Mouse (Mus musculus) monocyte, adult 5-6 weeks (primary cell): Measurements from ENCODE around the gene Osbpl5. TPM values are rescaled to one million over a fixed set of nuclear protein-coding genes. Genes with fewer than 3 reads are reported as not detected.

Experiments
- ATAC-seq: fragments of 153-309, 156-312 bp; replicated peaks from 2 replicates; pipeline ENCODE4 v1.8.0; 2017; ENCODE audit warnings: mild to moderate bottlenecking; ENCODE audit not compliant: low TSS enrichment, insufficient number of reproducible peaks, severe bottlenecking, poor library complexity, low FRiP score
- total RNA-seq: library from RNA; stranded (forward); fragments of 200-1000, 200-491, 200-594 nt; gene quantifications from 3 replicates; pipeline ENCODE4 v1.2.3, GENCODE M21; 2017

The Osbpl5 gene
- total RNA-seq = 16.1 to 49.9 TPM (median 22.0 TPM) in 3 replicates

DNA sequence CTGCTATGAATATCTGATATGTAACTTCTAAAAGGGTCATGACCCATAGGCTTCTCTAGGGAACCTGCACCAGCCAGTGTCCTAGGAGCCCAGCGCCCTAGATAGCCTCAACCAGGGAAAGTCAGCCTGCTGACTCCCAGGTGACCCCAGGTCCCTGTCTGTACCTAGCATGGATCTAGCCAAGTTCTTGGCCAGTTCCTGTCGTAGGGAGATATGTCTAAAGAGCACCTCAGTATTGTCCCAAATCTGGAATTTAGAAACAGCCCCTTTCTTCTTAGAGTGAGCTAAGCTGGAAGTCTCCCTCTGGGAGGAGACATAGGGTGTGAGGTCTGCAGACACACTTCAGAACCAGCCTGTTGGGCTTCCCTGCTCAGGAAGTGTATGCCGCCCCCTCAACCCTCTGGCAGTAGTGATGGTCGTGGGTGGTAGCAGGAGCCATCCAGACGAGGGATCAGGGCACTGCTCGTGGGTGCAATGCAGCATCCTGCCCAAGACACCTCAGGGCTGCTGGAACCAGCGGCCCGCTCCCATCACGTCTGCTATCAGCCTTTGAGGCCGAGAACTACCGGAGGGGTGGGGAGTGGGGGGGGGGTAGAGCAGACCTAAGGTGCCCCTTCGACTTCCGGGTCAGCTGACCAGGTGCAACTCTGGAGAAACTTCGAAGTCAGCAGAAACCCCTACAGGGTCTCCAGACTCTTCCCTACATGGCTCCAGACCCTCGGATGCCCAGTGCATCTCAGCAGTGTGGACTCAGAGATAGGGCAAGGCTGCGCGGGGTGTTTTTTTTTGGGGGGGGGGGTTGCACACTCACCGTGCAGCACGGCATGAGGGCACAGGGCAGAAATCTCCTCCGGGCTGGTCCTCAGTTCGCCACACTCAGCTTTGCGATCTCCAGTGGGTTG lies at the start of gene Osbpl5:
Gene Osbpl5, minus strand, starts transcription at position 861 of the 902 bp plus-strand sequence.
- ATAC-seq = no peak

DNA sequence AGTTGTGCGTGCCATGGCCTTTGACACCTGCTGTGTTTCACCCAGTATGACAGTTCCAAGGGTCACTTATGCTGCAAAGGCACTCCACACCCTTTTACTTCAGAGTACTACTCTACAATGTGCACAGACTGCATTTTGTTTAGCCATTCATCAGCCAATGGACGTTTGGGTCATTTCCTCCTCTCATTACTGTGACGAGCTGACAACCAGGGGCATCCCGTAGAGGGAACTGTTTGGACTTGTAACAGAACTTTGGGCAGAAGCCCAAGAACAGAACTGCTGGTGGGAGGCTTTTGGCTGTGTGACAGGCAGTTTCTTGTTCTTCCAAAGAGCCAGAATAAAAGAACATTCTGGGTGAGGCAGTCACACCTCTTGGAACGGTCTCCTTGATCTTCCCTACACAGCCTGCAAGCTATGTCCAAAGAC lies 48.4 kb upstream of the Osbpl5 start:
- ATAC-seq = no peak

DNA sequence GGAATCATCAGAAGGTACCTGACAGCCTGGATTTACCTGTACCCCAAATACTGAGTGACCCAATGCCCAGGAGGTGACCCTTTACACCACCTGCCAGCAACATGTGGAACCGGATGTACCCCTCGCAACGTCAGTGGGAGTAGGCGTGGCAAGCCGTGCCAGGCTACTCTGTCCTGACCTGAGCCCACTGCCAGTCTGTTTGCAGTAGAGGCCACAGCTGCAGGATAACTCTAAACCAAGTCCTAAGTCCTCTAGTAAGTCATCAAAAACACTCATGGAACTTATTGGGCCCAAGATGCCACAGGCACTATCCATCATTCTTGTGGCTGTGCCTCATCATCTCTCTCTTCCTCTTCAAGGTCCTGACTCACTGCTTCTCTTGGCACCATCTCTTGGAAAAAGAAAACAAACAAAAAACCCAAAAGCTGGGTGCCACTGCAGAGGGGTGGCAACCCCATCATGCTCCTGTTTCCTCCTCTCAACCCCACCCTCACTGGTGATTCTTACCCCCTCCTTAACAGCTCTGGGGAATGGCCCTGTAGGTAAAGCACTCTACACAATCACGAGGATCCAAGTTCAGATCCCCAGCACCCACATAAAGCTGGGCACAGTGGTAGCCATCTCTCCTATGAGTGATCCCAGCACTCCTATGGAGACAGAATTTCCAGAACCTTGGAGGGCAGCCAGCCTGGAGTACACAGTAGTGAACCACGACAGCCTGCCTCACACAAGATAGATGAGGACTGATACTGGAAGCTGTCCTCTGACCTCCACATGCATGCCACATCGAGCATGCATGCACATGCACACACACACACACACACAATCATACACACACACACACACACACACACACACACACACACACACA lies 44.6 kb upstream of the Osbpl5 start:
- no peak for ATAC-seq

DNA sequence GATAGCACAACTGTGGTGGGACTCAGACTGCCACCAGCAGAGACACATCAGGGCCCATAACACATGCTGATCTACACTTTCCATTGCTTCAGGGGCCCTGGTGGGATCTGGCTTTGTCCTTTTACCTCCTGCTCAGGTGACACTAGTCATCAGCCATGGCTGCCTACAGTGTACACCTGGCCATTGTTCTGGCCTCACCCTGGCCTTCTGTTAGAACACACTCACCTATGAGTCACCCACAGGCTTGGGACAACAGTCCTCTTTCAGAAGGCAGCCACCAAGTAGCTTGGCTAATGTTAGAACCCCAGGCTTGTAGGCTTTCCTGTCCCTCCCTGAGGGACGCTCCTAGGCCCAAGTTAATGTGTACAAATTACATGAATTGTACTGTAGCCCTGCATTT lies 44.0 kb upstream of the Osbpl5 start:
- ATAC-seq = no peak

- no peak for ATAC-seq
Observed at GRCm38 (mm10) chr7:143798783-143799182, 42.0 kb upstream of the Osbpl5 start.

DNA sequence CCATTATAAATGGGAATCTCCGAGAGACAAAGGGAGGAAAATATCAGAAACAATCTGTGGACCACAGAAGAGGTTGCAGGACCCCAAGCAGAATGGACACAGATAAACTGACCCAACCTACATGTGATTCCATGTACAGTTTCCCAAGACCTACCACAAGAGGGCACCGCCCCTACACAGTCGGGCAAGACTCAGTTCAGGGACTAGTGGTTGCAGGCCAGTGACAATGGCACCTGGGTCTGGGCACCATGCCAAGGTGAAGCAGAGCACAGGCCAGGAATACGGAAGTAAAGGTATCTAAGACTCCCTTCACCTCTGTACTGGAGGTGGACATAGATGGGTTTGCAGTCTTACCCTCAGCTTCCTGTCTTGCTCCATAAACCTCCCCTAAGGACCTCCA lies 36.3 kb upstream of the Osbpl5 start:
- peak; percentile 51 for ATAC-seq

DNA sequence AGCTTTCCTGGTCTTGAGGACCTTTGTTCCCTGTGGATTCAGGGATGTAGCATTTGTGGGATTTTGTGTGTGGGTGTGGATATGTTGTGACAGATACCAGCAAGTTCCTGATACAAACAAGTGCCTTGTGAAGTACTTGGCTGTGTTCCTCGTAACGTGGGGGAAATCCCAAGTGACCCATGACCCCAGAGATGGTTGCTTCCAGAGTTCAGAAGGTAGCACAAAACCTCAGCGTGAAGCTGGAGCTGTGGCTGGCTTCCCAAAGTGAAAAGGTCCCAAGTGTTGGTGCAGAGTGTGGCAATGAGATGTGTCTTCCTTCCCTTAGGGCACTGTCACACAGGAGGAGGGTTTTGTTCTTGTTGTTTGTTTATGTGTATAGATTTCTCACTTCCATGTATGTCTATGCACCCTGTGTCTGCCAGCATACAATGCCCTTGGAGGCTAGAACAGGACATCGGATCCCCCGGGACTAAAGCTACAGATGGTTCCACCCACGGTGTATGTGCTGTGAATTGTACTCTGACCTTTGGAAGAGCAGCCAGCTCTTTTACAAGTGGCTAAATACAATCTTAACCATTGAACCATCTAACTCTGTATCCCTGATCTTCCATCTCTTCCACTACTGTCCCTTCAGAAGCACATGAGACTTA lies 35.7 kb upstream of the Osbpl5 start:
- no peak for ATAC-seq

GRCm38 (mm10) chr7:143783996-143784829 lies 27.4 kb upstream of the Osbpl5 start, which contains the start of gene Mrgpre:
Gene Mrgpre, minus strand, starts transcription at chr7:143784500.
- no peak for ATAC-seq

DNA sequence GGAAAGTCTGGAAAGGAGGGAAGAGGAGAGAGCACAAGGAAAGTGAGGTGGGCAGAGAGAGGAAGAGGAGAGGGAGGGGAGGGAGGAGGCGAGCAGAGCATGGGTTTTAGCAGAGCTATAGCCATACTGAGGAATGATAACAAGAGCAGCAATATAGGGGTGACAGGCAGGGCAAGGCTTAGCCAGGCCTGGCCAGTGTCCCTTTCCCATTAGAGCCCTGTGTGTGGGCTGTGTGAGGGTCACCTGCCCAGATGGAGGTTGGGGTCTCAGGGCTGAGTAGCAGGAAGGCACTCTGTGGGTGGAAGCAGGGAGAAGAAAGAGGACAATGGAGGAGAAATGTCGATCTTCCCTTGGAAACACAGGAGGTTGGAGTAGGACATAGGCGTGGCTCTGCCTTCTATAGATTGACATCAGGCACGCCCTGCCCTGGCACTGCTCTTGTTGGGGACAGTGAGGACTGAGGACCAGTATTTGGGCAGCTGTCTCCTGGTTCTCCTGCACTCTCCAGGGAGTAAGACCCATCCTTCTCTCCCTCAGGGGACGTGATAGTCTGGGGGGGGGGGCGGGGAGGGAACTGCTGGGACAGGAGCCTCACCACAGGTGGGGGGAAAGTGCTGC lies 26.7 kb upstream of the Osbpl5 start:
- no peak for ATAC-seq

DNA sequence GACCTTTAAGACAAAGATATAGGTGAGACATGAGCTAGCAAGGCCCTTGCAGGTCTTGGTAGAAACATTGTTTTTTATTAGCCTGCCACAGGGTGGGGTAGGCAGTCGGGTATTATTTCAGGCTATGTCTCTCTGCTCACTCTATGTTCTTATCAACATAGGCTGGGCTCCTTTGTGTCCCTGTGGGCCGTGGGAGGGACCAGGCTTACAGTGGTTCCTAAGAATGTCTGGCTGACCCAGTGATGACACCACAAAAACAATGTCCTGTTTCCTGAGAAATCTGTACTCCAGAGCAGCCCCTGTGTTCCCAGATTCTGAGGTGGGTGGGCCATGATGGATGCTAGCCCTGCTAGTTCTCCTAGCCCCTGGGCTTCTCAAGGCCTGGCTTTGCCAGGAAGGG lies 20.6 kb upstream of the Osbpl5 start:
- no peak for ATAC-seq

DNA sequence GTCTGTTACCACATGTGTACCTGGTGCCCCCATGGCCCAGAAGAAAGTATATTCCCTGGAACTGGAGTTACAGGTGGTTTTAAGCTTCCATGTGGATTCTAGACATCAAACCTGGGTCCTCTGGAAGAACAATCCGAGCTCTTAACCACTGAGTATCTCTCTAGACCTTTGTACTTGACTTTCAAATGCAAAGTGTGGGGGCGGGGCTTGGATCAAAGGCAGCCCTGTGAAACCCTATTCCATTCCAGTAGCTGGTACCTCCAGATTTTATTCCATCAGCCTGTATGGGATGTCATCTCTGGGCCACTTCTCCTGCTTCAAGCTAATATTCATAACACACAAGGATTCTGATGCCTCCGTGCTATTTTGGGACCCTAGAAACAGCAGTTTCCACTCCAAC lies 19.4 kb upstream of the Osbpl5 start:
- no peak for ATAC-seq

GRCm38 (mm10) chr7:143769461-143769860 lies 12.7 kb upstream of the Osbpl5 start:
- no peak for ATAC-seq

DNA sequence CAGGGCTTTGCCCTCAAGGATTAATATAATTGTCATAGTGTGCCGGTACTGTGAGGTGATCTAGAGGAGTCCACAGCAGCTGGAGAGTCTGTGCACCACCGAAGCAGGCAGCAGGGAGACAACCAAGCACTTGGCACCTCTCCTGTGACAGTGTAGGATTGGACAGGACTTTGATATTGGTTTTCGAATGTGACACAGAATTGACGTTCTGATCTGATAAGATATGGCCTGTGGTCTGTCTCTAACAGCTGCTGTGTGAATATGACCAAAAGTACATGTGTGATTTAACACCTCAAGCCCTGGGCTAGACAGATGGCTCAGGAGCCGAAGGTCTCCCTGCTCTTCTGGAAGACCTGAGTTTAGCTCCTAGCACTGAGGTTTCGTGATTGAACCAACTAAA lies 11.5 kb upstream of the Osbpl5 start:
- no peak for ATAC-seq

DNA sequence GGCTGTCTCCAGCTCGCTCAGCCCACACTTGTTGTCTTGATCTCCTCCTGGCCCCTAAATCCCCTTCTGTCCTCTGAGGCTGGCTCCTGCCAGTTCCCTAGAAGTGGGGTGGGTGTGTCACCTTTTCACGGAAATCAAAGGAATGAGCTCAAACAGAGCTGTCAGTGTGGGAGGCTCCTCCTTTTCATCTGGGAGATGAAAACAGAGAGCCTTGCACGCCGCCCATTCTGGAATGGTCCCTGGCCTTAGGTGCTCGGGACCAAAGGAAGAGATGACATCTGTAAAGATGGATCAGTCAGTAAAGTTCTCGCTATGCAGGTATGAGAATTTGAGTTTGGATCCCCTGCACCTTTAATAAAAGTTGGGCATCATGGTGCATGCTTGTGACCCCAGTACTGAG lies 10.1 kb upstream of the Osbpl5 start, which contains the start of gene Mrgprg:
Gene Mrgprg, minus strand, starts transcription at position 101 of the 400 bp plus-strand sequence.
- ATAC-seq = no peak

DNA sequence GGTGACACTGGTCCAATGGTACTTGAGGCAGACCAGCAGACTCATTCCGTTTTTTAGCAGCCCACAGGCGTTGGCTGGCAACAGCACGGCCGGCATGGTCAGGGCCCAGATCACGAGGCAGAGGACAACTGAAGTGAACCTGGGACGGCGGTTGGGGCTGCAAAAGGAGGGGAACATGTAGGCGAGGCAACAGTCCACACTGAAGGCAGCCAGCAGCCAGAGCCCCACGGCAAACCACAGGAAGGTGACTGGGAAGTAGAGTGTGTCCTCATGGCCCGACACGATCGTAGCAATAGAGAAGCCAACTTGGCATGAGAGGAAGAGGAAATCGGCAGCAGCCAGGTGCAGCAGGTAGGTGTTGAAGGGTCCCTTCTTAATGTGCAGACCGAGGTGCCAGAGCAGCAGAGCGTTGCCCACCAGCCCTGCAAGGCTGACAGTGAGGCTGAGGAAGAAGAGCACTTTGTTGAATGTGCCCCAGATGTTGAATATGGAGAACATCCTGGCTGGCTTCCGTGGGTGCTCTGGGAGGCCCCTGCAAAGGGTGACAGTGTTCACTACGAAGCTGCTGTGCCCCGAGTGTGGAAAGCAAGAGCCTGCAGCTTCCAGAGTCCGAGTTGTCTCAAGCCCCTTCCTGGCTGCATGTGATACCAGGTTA lies 8.2 kb upstream of the Osbpl5 start:
- ATAC-seq = no peak

GRCm38 (mm10) chr7:143763794-143764193 lies 7.0 kb upstream of the Osbpl5 start:
- ATAC-seq = peak; percentile 64

GRCm38 (mm10) chr7:143758956-143759355 lies 2.2 kb upstream of the Osbpl5 start:
- no peak for ATAC-seq
